Mouse (Mus musculus): ENCODE measurements at regions not wholly inside any gene's neighbourhood (a gene's known extent, or its start where the extent isn't known, plus 50 kb on each side); places are given as distances from the start of the nearest gene placed in this dataset.
"Not testable (repeated sequence)": the region's sequence is repeated elsewhere in the genome, so short reads cannot be mapped to it uniquely, and the experiment has no call there.

DNA sequence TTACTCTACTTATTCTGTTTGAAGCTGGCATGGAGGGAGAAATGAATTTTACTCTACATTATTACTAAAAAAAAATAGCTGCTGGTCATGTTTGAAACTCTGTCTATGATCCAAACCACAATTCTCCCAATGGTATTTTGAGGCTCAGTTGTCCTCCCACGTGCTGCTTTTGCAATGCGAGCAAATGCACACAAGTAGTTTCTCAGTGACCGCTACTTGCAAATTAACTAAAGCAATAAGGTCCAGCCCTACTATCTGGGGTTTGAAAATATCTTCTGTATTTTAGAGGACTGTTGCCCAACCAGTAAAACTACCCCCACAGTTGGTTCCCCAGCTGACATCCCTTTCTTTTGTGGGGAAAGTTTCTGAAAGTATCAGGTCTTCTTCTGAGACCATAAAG, 276.0 kb downstream of the Cetn3 start:
- DNase-seq = no peak

DNA sequence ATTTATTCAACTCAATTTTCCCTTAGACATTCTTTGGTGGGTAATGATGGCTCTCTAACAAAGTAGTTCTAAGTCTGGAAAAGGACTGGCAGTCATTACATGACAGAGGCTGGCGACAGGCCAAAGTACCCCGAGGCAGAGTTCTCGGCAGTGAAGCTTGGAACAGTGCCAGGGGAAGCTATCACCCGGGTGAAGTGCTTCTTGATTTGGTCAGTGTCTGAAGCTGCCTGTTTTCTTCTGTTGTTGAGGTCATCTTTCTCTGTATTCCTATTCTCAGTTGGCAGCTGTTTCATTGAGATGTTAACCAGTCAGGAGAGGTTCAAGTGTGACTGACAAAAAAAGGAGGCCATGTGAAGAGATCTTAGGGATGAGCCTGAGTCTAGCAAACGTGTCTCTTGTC, 276.6 kb downstream of the Cetn3 start:
- peak; percentile 19 to 20 for DNase-seq

DNA sequence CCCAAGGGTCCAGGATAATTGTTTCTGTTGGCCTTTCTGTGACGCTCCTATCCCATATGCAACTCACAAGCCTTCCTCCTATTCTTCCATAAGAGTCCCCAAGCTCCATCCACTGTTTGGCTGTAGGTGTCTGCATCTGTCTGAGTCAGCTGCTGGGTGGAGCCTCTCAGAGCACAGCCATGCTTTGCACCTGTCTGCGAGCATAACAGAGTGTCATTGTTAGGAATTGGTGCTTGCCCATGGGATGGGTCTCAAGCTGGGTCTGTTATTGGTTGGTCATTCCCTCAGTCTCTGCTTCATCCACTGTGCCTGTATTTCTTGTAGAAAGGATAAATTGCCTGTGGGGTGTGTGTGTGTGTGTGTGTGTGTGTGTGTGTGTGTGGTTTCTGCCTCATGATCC, 281.0 kb downstream of the Cetn3 start:
- DNase-seq = not testable (repeated sequence)

DNA sequence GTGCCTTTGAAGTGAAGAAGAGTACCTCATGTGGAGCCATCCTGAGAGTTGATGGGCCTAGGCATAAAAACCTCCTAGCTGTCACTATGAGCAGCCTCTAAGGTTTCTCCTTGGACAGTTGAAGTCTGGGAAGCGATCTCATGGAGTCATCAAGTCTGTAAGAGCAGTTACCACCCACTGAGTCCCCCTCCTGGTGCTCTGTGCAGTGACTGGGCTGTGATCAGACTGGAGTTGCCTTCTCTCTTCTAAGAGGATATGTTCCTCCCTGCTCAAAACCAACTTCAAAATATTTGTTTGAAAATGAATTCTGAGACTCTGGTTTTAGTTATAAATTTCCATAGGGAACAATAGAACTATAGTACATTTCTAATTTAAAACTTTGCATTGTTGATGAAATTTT, 283.3 kb downstream of the Cetn3 start:
- DNase-seq = no peak

DNA sequence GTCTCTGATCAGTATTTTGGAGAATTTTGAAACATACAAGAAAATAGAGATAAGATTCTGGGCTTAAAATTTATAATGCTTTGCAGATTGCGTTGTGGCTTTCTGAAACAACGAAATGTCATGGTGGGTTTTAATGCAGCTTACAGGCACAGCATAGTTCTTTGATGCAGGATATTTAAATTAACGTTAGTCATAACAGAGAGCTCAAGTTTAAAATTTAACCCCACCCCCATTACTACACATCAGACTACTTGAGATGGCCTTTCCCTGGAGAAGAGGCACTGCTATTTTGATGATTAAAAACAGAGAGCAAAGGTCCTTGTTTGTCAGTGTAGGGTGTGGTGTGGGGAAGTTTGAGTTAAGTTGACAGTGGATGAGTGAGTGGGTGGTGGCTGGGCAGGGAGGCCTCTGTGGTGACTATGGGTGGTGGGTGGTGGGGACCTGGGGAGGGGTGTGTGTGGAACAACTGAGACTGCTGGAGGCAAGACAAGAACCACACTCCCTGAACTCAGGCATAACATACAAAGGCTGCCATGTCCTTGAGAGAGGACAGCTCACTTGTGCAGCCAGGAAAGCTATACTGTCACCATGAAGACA, 283.9 kb downstream of the Cetn3 start:
- DNase-seq = no peak

DNA sequence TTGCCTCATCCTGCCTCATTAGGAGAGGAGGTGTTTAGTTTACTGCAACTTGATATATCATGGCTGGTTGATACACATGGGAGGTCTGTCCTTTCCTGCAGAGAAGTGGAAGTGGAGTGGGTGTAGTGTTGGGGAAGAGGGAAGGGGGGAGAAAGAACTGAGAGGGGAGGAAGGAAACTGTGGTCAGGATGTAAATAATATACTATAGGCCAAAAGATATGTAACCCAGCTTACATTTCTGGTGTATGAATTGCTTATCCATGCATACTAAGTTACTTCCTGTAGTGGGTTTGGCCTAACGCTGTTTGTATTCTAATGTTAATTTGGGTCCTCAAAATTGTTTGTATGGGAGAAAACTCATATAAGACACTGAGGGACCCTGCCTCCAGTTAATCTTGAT, 289.6 kb downstream of the Cetn3 start:
- DNase-seq = no peak

DNA sequence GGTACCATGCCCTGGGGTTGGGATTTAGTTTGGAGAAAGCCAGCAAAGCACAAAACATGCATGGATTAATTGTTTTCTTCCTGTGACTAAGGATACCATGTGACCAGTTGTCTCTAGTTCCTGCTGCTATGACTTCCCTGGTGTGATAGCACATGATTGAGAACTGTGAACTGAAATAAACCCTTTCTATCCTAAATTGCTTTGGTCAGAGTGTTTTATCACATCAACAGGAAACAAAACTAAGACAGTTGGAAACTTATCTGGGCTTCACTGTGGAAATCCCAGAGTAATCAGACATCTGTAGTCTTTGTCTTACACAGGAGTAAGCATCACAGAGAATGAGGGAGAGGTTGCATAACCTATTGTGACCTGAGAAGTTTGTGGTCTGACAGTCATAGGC, 290.5 kb downstream of the Cetn3 start:
- no peak for DNase-seq

DNA sequence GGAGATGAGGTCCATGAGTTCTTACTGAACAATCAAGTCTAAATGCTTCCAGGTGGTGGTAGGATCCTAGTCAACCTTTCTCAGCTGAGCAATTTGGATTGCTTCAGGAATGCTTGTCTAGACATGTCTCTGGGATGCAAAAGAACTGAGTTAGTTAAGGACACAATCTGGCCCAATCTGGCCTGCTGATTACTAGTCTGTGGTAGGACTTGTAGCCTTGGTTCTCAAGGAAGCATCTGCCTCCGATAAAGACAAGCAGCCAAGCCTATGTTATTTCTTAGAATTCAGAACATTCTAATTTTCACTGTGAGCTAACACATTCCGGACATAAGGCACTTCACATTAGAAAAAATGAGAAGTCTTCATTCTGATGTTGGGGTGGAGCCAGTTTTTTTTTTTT, 298.5 kb downstream of the Cetn3 start:
- DNase-seq = no peak

DNA sequence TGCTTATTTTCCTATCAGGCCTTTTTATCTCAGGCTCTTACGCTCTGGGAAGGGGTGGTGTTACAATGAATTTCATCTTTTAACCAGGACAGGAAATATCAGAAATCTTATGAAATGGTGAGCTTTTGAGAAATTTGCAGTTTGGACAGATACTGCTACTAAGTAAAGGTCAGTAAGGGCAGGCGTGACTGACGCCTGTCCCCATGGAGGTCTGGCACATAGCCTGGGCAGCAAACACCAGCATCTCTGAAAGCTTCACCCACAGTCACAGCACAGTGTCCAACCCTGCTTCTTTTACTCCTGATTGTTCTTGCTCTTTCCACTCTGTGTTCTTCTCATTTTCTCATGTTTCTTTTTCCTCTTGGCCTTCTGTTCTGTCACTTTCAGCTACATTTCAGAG, 304.8 kb downstream of the Cetn3 start:
- DNase-seq = no peak

DNA sequence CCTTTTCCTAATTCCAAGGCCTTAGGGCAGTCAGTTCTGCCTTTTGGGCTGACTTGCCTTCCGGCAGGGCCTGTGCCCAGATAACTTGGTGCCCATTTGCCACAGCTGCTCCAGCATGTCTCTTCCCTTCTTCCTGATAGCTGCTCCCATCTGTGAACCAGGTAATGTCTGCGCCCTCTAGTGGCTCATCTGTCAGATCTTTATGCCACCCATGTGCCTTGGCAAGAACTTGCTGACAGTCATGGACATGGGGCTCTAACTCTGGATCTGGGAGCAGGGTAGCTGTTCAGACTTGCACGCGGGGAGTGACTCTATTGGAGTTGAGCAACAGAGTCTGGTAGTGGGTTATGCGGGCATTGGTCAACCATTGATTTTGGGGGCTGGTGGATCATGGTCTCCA, 309.3 kb downstream of the Cetn3 start:
- DNase-seq = peak in 1 of 2 experiments; percentile 2

DNA sequence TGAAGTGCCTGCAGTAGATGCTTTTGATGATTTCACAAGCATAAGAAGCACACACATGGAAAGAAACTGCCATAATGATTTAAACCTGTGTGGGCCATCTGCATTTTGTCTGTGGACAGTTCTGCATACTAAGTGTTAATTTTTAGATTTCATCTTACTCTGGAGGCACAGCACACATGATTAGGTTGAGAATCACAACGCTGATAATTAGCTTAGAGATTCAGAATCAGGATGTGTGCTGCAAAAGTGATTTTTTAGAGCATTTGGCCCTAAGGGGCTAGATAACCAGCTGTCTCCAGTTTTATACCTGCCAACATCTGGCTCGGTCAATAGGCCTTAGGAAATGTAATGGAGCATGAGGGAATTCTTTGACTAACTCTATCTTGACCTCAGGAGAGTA, 323.2 kb downstream of the Cetn3 start:
- DNase-seq = no peak

DNA sequence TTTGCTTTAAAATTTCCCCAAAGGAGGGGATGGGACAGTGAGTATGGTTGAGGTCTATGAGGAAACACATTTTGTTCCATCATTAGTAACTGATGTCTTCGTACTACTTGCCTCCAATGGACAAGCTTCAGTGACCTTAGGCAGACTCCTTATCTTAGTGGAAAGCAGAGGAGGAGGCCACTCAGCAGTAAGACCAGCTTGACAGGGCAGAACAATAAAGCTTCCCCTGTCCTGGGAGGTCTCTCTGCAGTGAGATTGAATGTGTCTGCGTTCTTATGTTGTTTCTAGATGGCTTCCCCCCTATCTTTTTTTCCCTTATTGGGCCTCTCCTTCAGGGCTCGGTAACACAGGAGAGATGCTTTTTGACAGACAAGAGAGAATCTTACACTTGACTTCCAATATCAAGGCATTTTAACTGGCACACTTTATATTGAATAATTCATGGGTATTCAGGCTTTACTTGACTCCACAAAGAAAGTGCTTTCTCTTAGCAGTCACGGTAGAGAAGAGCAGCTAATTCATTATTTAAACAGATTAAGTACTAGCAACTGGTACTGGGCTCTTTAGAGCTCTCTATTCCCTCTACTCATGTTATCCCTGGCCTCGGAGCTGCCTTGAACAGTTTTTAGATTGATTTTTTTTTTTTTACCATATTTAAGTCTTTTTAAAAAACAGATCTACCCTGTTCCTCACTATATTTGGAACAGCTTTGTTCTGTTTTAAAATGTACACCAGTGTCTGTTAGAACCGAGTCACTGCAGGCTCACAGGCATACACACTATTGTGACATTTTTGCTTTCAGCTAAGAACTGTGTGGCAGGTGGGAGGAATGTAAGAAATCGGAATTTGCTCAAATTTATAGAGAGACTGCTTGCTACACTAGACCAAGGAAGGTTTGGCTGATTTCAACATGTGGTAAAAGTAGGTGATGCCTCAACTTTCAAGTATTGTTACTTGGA, 347.2 kb downstream of the Cetn3 start:
- DNase-seq = no peak
